Comparison of ENCODE assay signal across 28 mouse cellular contexts in the genomic region with DNA sequence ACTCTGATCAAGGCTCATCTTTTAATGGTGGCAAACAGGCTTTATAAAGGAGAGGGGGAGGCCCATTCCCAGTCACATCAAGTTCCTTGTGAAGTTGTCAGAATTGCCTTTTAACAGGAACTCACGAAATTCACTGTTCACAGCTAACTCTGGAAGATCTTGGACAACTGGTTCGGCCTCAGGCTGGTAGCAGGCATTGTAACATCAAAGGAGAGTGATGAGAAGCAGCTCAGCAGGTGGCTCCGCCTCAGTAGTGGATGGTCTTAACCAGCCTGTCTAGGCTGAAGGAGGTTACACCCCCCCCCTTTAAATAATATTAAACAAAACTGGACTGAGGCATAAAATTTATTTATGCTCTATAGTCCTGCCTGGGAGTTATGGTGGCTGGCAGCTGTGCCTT.
DNase-seq lines count a peak whose midpoint lies in the region; ATAC-seq lines count a peak whose summit lies in the region.
"Had no signal": no experiment of that assay in that cellular context is flagged by ENCODE, and none has a peak within 500 bp of the region (broad histone marks: within the 10 kb centered on the region; RNA-seq: fewer than 3 reads in every experiment).

No protein-coding gene starts in this region.

- H3K27ac ChIP-seq in hindbrain, embryonic 14.5 days: no peak overlapping the region
- no peak overlapping the region for H3K27ac ChIP-seq in hindbrain, embryonic 13.5 days
- H3K27ac ChIP-seq: embryonic facial prominence, embryonic 13.5 days; embryonic facial prominence, embryonic 15.5 days; forebrain, embryonic 10.5 days; forebrain, embryonic 12.5 days; forebrain, embryonic 15.5 days had no signal

- H3K4me1 ChIP-seq in hindbrain, embryonic 14.5 days (replicated peaks; ENCODE audit: control insufficient read depth, insufficient read depth, low read length): no peaks in the 10 kb centered on the region
- H3K4me1 ChIP-seq in hindbrain, embryonic 13.5 days (replicated peaks): no peaks in the 10 kb centered on the region
- H3K4me1 ChIP-seq: embryonic facial prominence, embryonic 13.5 days; embryonic facial prominence, embryonic 15.5 days; forebrain, embryonic 10.5 days; forebrain, embryonic 12.5 days; forebrain, embryonic 15.5 days had no signal

- no peaks in the 10 kb centered on the region for H3K36me3 ChIP-seq in hindbrain, embryonic 14.5 days (replicated peaks; ENCODE audit: control insufficient read depth, insufficient read depth)
- no peaks in the 10 kb centered on the region for H3K36me3 ChIP-seq in hindbrain, embryonic 13.5 days
- H3K36me3 ChIP-seq: embryonic facial prominence, embryonic 13.5 days; embryonic facial prominence, embryonic 15.5 days; forebrain, embryonic 10.5 days; forebrain, embryonic 12.5 days; forebrain, embryonic 15.5 days; G1E had no signal

- peak; percentile 11 for DNase-seq in hindbrain, embryonic 14.5 days (ENCODE audit: low spot score)
- DNase-seq in ES-CJ7 (ENCODE audit: low read depth, low spot score): peak; percentile 77
- peak; percentile 30 for DNase-seq in R1 (ENCODE audit: low read depth, low spot score)
- DNase-seq in layer of hippocampus, postnatal 36 days: no peak
- DNase-seq in cerebellum, postnatal 14 days: no peak
- DNase-seq: adrenal gland, adult 8-10 months; adrenal gland, postnatal 14 days; adrenal gland, postnatal 36 days; B cell, adult 2 months; cerebellum, adult 11-12 months; cerebellum, adult 2 months; cerebellum, adult 9-10 months; cerebellum, postnatal 10 days; cerebellum, postnatal 36 days; embryo, embryonic 11 days; forebrain, postnatal 0 days had no signal

- H3K4me3 ChIP-seq in hindbrain, embryonic 14.5 days (replicated peaks; ENCODE audit: low read length): no peak overlapping the region
- no peak overlapping the region for H3K4me3 ChIP-seq in hindbrain, embryonic 13.5 days
- H3K4me3 ChIP-seq: embryonic facial prominence, embryonic 13.5 days; embryonic facial prominence, embryonic 15.5 days; erythroblast, embryonic 14.5 days; forebrain, embryonic 10.5 days; forebrain, embryonic 12.5 days; forebrain, embryonic 15.5 days had no signal

- H3K9ac ChIP-seq in hindbrain, embryonic 14.5 days: no peak overlapping the region
- H3K9ac ChIP-seq in hindbrain, embryonic 13.5 days: no peak overlapping the region
- H3K9ac ChIP-seq: embryonic facial prominence, embryonic 13.5 days; embryonic facial prominence, embryonic 15.5 days; forebrain, embryonic 12.5 days; forebrain, embryonic 15.5 days; forebrain, postnatal 0 days had no signal

- no peak for ATAC-seq in hindbrain, embryonic 14.5 days (ENCODE audit: low FRiP score)
- no peak for ATAC-seq in hindbrain, embryonic 13.5 days (ENCODE audit: low FRiP score)
- ATAC-seq: activated CD4-positive, CD25-positive, alpha-beta regulatory T cell, adult 4 months; CD4-positive, CD25-positive, alpha-beta regulatory T cell, adult 4 months; forebrain, embryonic 15.5 days; forebrain, postnatal 0 days; Patski had no signal

- 31% methylated on average over 3 of the region's 3 CpGs for WGBS in hindbrain, embryonic 14.5 days
- WGBS in hindbrain, embryonic 13.5 days: 45% methylated on average over 3 of the region's 3 CpGs

- no peaks in the 10 kb centered on the region for H3K9me3 ChIP-seq in hindbrain, embryonic 14.5 days (ENCODE audit: control insufficient read depth, low read length)
- H3K9me3 ChIP-seq in hindbrain, embryonic 13.5 days: no peaks in the 10 kb centered on the region
- H3K9me3 ChIP-seq: embryonic facial prominence, embryonic 13.5 days; embryonic facial prominence, embryonic 15.5 days; forebrain, embryonic 10.5 days; forebrain, embryonic 12.5 days; forebrain, embryonic 15.5 days; G1E had no signal

- H3K4me2 ChIP-seq in hindbrain, embryonic 14.5 days (replicated peaks): no peak overlapping the region
- H3K4me2 ChIP-seq in hindbrain, embryonic 13.5 days: no peak overlapping the region
- H3K4me2 ChIP-seq: embryonic facial prominence, embryonic 13.5 days; embryonic facial prominence, embryonic 15.5 days; forebrain, embryonic 12.5 days; forebrain, embryonic 15.5 days had no signal

- H3K27me3 ChIP-seq in hindbrain, embryonic 14.5 days (ENCODE audit: control insufficient read depth, insufficient read depth, low read length): no peaks in the 10 kb centered on the region
- no peaks in the 10 kb centered on the region for H3K27me3 ChIP-seq in hindbrain, embryonic 13.5 days
- H3K27me3 ChIP-seq: CH12.LX; embryonic facial prominence, embryonic 13.5 days; embryonic facial prominence, embryonic 15.5 days; forebrain, embryonic 12.5 days; forebrain, embryonic 15.5 days had no signal

Comparison
In these comparisons a context has a peak if more than half of its experiments do, and no peak if none do; other contexts are left out.
1. DNase-seq: peak in hindbrain, embryonic 14.5 days (single experiment), ES-CJ7 (single experiment) and R1 (single experiment); none in layer of hippocampus, postnatal 36 days (0 of 2) and cerebellum, postnatal 14 days (0 of 2).